Mouse (Mus musculus) liver, embryonic 16.5 days (tissue): ENCODE data around the gene Noc3l. TPM values are rescaled to one million over a fixed set of nuclear protein-coding genes. Genes with fewer than 3 reads are reported as not detected.

ENCODE experiments used
- ATAC-seq: fragments of 200-750 bp; cut with Nextera tagmentation; 2 replicates; pipeline ENCODE4 v1.8.0; 2017; ENCODE audit warnings: low read depth, mild to moderate bottlenecking, moderate number of reproducible peaks, moderate library complexity
- H3K27ac ChIP-seq: fragments of 300-500 bp; sonication (generic); 2 replicates; pipeline ENCODE4 v1.5.1; 2014; ENCODE audit warnings: mild to moderate bottlenecking, low read length
- H3K27me3 ChIP-seq: fragments of 300-500 bp; sonication (generic); 2 replicates; pipeline ENCODE4 v1.6.1; 2014; ENCODE audit warnings: low read depth, low read length, mixed read lengths; ENCODE audit not compliant: control insufficient read depth, insufficient read depth
- H3K36me3 ChIP-seq: fragments of 300-500 bp; sonication (generic); 2 replicates; pipeline ENCODE4 v1.6.1; 2014; ENCODE audit warnings: mild to moderate bottlenecking; ENCODE audit not compliant: control insufficient read depth, insufficient read depth
- H3K4me1 ChIP-seq: fragments of 300-500 bp; sonication (generic); 2 replicates; pipeline ENCODE4 v1.6.1; 2014; ENCODE audit warnings: low read depth, low read length, mixed read lengths; ENCODE audit not compliant: control insufficient read depth
- H3K4me2 ChIP-seq: fragments of 300-500 bp; sonication (generic); 2 replicates; pipeline ENCODE4 v1.6.1; 2014; ENCODE audit warnings: low read depth, low read length, mixed read lengths
- H3K4me3 ChIP-seq: fragments of 300-500 bp; sonication (generic); 2 replicates; pipeline ENCODE4 v1.5.1; 2014; ENCODE audit warnings: low read depth, mild to moderate bottlenecking, low read length
- H3K9ac ChIP-seq: fragments of 300-500 bp; sonication (generic); 2 replicates; pipeline ENCODE4 v1.6.1; 2014; ENCODE audit warnings: low read depth, low read length
- H3K9me3 ChIP-seq: fragments of 300-500 bp; sonication (generic); replicated peaks from 2 replicates; pipeline ENCODE4 v1.6.1; 2016; ENCODE audit warnings: low read length; ENCODE audit not compliant: control insufficient read depth
- WGBS: fragments of 180-500 bp; shearing (Covaris S2); extraction: QIAGEN DNeasy Blood & Tissue Kit; methylation state at CpG from one replicate; pipeline ENCODE4 v1.1.7; 2014; ENCODE audit not compliant: insufficient replicate concordance; 5-methylcytosine and 5-hydroxymethylcytosine counted together
- polyA plus RNA-seq: library from polyadenylated mRNA; unstranded; fragments of >200 nt; fragmentation: Nextera tagmentation; extraction: Ambion mirVana; gene quantifications from 2 replicates; pipeline ENCODE4 v1.2.1, GENCODE M21; 2015

Noc3l gene
- polyA plus RNA-seq, 1 experiment from 2014 or later: 2.7 TPM

DNA sequence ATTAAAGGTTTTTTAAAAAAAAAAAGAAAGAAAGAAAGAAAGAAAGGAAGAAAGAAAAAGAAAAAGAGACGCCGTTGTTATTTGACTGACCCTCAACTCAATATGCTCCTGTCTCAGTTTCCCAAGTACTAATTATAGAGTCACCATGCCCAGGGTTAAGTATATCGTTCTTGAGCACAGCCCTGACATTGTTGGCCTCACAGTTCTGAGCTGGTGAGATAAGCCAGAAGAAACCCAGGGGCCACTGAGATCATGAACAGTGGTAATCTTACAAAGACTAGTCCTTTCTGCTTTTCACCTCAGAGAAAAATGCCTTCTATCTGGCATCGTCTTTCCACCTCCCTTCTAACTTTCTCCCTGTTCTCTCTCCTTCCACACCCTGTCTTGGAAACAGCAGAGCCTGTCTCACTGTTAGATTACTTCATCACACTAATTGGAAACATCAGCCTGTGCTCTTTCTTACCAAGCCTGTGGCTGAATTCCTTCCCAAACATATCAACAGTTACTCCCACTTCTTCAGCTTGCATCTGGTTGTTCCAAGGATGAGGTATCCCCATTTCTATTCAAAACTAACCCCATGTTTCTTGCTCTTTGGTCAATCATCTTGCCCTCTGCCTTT is 1.3 kb upstream of the Noc3l start:
- peak overlapping the region; percentile 30 for H3K9ac ChIP-seq
- H3K4me1 ChIP-seq: peaks cover 25% of the 10 kb centered on the region
- H3K4me2 ChIP-seq: peak overlapping the region; percentile 97
- no peaks in the 10 kb centered on the region for H3K9me3 ChIP-seq
- peak overlapping the region; percentile 90 for H3K27ac ChIP-seq
- ATAC-seq: peak; percentile 91
- WGBS: 28% methylated on average over 4 of the region's 4 CpGs
- no peaks in the 10 kb centered on the region for H3K36me3 ChIP-seq
- peak overlapping the region; percentile 84 for H3K4me3 ChIP-seq
- no peaks in the 10 kb centered on the region for H3K27me3 ChIP-seq

DNA sequence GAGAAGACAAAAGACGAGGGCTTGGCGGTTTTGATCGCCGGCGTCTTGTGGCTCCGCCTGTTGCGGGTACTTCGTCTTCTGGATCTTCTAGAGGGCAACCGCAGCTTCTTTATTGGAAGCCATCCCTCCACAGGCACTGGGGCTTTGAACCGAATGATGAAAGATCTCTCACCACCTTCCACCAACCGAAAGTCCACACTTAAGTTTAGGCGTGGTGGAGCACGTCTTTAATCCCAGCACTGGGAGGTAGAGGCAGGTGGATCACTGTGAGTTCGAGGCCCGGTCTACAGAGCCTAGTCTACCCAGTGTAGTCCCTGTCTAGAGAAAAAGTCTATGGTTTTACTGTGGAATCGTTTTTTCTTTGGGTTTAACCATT is 378 bp upstream of the Noc3l start:
- no peaks in the 10 kb centered on the region for H3K9me3 ChIP-seq
- WGBS: 5% methylated on average over 16 of the region's 16 CpGs

DNA sequence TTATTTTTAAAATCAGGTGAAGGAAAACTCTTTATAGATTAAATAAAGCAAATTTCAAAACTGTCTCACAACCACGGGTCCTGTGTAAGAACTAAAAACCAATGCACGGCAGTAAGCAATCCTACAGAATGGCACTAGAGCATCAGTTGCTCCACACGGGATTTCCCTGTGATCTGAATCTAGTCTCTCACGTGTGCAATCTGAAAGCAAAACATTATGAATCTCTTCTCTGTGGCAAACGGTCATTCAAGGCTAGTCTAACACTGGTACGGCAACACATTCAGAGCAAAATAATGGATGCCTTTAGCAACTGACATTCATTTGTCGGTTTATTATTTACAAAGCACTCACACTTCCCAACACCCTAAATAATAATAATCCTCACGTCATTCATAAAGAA is 846 bp downstream of the Noc3l start:
- WGBS: 17% methylated on average over 8 of the region's 8 CpGs
- Histone ChIP-seq H3K27ac (no peak overlapping the region), H3K4me3 (peak overlapping the region; percentile 84), H3K4me1 (peaks cover 25% of the 10 kb centered on the region), H3K36me3 (peaks cover 14% of the 10 kb centered on the region), H3K9ac (peak overlapping the region; percentile 77), H3K27me3 (no peaks in the 10 kb centered on the region), H3K9me3 (no peaks in the 10 kb centered on the region), H3K4me2 (peak overlapping the region; percentile 97)
- ATAC-seq: no peak

More for the DNA sequence above, 378 bp upstream of the Noc3l start:
- Histone ChIP-seq H3K27me3 (no peaks in the 10 kb centered on the region), H3K27ac (peak overlapping the region; percentile 90), H3K4me3 (peak overlapping the region; percentile 84), H3K4me1 (peaks cover 25% of the 10 kb centered on the region), H3K4me2 (peak overlapping the region; percentile 97), H3K9ac (peak overlapping the region; percentile 77), H3K36me3 (peaks cover 7% of the 10 kb centered on the region)
- peak; percentile 51 for ATAC-seq

DNA sequence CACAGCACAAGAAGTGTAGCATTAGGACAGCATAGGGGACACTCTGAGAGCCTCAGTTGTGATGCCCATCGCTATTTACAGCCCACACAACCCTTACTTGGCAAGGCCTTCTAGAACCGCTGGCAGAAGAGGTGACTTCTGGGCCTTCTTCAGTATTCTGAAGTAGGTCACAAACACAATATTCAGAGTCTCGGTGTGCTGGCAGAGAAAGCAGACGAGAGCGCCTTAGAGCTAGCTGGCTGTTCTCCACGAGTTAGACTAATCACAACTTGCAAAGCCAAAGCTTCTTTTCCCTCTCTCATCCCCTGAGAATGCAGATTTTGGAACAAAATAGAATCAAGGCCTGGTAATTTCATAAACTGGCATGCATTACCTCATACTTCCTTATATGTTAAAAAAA is 20.2 kb downstream of the Noc3l start:
- Histone ChIP-seq H3K9me3 (no peaks in the 10 kb centered on the region), H3K4me2 (no peak overlapping the region), H3K4me3 (no peak overlapping the region), H3K27ac (no peak overlapping the region), H3K27me3 (no peaks in the 10 kb centered on the region), H3K36me3 (peaks cover 21% of the 10 kb centered on the region), H3K9ac (no peak overlapping the region), H3K4me1 (no peaks in the 10 kb centered on the region)
- WGBS: 84% methylated on average over 6 of the region's 6 CpGs
- ATAC-seq: no peak

DNA sequence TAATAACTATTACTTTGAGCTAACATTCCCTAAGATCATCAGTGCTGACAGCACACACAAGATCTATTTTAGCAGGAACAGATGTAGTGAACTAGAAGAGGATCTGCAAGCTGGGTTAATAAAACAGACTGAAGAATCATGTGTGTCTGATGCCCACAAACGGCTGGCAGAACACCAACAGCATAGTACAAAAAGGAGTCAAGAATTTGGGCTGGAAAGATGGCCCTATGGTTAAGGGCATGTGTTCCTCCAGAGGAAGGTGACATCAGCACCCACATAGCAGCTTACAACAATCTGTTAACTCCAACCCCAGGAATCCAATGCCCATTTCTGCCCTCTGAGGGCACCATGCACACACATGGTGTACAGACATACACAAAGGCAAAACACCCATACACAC is 20.7 kb downstream of the Noc3l start:
- H3K27ac ChIP-seq: no peak overlapping the region
- no peaks in the 10 kb centered on the region for H3K27me3 ChIP-seq
- no peaks in the 10 kb centered on the region for H3K9me3 ChIP-seq
- H3K36me3 ChIP-seq: peaks cover 22% of the 10 kb centered on the region
- 74% methylated on average over 1 of the region's 1 CpGs for WGBS
- no peak overlapping the region for H3K4me2 ChIP-seq
- H3K4me1 ChIP-seq: no peaks in the 10 kb centered on the region
- H3K9ac ChIP-seq: no peak overlapping the region
- H3K4me3 ChIP-seq: no peak overlapping the region
- ATAC-seq: no peak

DNA sequence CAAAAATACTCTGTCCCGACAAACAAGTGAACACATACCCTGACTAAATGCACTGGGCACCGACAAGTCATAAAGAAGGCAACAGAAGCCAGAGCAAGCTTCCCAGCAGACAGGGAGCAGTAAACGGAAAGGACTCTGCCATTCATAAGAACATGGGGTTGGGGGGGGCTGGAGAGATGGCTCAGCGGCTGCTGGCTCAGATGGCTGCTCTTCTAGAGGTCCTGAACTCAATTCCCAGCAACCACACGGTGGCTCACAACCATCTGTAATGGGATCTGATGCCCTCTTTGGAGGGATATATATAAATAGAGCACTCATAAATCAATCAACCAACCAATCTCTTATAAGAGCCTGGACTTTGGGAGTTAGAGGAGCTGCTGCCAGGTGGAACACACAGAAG is 22.5 kb downstream of the Noc3l start:
- Histone ChIP-seq H3K9ac (no peak overlapping the region), H3K9me3 (no peaks in the 10 kb centered on the region), H3K4me2 (no peak overlapping the region), H3K27ac (no peak overlapping the region), H3K27me3 (no peaks in the 10 kb centered on the region), H3K4me1 (no peaks in the 10 kb centered on the region), H3K36me3 (peaks cover 27% of the 10 kb centered on the region), H3K4me3 (no peak overlapping the region)
- WGBS: 83% methylated on average over 5 of the region's 5 CpGs
- no peak for ATAC-seq

DNA sequence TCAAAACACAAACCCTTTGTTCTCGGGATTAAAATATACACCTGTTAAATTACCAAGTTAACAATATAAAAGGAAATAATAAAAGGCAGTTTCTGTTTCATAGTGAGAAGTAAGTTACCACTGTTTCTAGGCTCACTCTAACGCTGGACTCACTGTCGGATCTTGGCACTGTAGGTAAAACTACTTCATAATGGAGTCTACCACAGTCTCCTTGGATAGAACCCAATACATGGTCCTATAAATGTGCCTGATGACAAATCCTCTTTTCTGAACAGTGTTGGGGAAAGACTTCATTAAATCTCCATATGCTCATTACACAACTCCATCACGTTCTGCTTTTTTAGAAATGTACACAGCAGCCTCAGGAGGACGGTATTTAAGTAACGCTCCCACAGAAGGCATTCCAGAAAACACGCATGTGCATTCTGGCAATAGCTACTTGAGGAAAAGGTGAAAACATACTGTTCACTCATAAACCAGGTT is 25.4 kb downstream of the Noc3l start:
- Histone ChIP-seq H3K4me2 (no peak overlapping the region), H3K4me3 (no peak overlapping the region), H3K9me3 (no peaks in the 10 kb centered on the region), H3K27me3 (no peaks in the 10 kb centered on the region), H3K27ac (no peak overlapping the region), H3K9ac (no peak overlapping the region), H3K4me1 (no peaks in the 10 kb centered on the region), H3K36me3 (peaks cover 31% of the 10 kb centered on the region)
- no peak for ATAC-seq
- WGBS: 90% methylated on average over 7 of the region's 7 CpGs

DNA sequence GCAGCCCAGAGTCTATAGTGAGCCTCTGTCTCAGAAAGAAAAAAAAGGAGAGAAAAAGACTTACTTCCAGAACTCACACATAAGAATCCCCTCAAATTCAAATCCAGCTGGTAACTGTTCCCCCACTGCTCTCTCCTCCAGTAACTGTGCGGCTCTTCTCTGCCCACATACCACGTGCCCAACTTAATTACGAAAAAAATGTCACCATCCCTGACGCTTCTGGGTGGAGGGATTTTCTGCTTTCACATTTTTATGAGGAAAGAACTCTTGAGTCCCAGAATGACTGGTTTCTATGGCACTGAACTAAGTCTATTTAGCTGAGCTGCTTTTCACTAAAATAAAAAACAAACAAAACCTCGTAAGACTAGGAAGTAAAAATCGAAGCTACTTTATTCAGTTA is 31.3 kb downstream of the Noc3l start:
- no peaks in the 10 kb centered on the region for H3K4me1 ChIP-seq
- no peak overlapping the region for H3K4me2 ChIP-seq
- ATAC-seq: no peak
- no peak overlapping the region for H3K9ac ChIP-seq
- H3K27ac ChIP-seq: no peak overlapping the region
- WGBS: 81% methylated on average over 6 of the region's 6 CpGs
- H3K36me3 ChIP-seq: peaks cover 11% of the 10 kb centered on the region
- H3K9me3 ChIP-seq: no peaks in the 10 kb centered on the region
- H3K27me3 ChIP-seq: no peaks in the 10 kb centered on the region
- H3K4me3 ChIP-seq: no peak overlapping the region

DNA sequence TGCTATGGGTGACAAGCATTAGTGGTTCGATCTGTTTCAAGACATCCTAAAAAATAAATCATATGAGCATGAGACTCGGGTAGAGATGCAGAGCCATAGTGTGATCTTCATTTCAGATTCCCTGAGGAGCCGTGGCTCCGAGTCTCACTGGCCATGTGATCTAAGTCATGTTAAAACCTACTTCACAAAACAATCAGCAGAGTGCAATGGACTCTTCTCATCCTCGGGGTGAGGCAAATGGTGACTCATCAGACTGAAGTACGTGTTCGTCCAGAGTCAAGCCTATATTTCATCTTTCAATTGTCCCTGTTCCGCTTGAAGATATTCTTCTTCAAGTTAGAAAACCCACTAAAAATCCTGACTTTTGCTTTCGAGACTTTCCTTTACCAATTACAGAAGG is 35.5 kb downstream of the Noc3l start:
- Histone ChIP-seq H3K4me2 (no peak overlapping the region), H3K4me3 (no peak overlapping the region), H3K9ac (no peak overlapping the region), H3K9me3 (no peaks in the 10 kb centered on the region), H3K27me3 (no peaks in the 10 kb centered on the region), H3K27ac (no peak overlapping the region), H3K4me1 (no peaks in the 10 kb centered on the region), H3K36me3 (no peaks in the 10 kb centered on the region)
- ATAC-seq: no peak
- 69% methylated on average over 9 of the region's 9 CpGs for WGBS
